Mouse (Mus musculus) T-helper 1 cell (primary cell): ENCODE data around the gene Adamts18.

Source experiments
- in situ Hi-C: fragments of 300-600 bp; cut with MboI, MseI; formaldehyde crosslinking; loops from one replicate; pipeline ENCODE4 v1.15.1; 2025; ENCODE audit warnings: high pct_unique_total_duplicates

Gene Adamts18

GRCm38 (mm10) chr8:113848653-113849135, at the start of gene Adamts18:
Gene Adamts18 (minus strand): TSS chr8:113848738.
- in situ Hi-C loops, result no loop called here

GRCm38 (mm10) chr8:113896446-113896845, 47.9 kb upstream of the Adamts18 start:
- in situ Hi-C loops, result no loop called here

DNA sequence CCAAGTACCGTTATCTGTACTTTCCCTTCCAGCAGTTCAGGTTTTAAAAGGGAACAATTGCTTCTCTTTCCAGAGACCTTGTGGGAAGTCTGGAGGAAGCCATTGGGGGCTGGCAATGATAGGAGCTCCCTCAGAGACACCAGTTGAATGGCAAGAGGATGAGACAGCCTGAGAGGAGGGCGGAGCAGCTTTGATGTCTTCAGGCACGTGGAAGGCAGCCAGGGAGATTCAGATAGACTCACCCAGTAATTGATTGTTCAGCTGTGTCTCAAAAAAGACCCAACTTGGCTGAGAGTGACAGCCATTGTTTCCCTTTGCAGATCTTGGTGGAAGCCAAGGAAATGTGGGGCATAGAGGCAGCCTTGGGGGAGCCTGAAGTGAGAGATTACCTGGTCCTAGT, 42.8 kb upstream of the Adamts18 start:
- in situ Hi-C loops, result no loop called here

DNA sequence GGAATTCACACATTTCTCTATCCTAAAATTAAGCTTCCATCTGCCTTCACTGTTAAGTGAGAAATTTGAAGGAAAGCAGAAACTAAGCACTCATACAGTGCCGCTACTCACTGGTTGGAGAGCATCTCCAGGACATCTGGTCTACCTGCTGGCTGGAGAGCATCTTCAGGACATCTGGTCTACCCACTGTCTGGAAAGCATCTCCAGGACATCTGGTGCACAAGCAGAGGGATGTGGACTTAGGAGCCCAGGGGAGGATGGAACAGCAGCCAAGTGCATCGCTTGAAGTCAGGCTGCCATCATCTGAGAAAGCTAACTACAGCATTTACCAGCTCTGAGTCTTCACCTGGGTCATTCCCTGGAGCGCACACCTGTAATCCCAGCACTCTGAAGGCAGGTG, 38.0 kb upstream of the Adamts18 start:
- in situ Hi-C loops, result no loop called here

- in situ Hi-C loops, result no loop called here
Measured at GRCm38 (mm10) chr8:113885101-113885500, 36.6 kb upstream of the Adamts18 start.

- in situ Hi-C loops, result no loop called here
Measured at GRCm38 (mm10) chr8:113883994-113884393, 35.5 kb upstream of the Adamts18 start.

GRCm38 (mm10) chr8:113882558-113882957, 34.0 kb upstream of the Adamts18 start:
- in situ Hi-C loops, result no loop called here

DNA sequence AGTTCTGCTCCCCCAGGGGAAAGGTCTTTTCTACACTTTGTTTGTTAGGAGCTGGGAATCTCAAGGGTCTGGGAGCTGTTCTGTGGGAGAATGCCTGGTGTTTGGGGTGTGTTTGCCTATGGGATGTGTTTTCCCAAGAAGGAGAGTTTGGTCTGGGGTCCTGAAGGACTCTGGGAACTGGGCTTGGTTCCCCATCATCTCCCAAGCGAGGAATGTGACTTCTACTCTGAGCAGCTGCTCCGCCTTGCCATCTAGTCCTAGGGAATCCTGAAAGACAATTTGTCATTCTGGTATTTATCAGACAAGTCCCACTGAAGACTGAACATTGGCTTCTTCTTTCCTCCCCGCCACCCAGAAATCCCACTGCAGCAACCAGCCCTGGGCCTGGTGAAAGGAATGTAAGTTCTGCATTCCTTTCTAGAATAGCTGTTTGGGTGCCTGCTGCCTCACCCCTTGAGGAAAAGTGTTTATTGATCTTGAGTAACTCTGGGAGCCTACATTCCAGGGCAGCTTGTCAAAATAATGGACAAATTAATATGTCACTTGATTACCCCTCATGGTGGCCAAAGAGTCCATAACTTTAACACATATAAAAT, 30.0 kb upstream of the Adamts18 start:
- in situ Hi-C loops, result no loop called here

DNA sequence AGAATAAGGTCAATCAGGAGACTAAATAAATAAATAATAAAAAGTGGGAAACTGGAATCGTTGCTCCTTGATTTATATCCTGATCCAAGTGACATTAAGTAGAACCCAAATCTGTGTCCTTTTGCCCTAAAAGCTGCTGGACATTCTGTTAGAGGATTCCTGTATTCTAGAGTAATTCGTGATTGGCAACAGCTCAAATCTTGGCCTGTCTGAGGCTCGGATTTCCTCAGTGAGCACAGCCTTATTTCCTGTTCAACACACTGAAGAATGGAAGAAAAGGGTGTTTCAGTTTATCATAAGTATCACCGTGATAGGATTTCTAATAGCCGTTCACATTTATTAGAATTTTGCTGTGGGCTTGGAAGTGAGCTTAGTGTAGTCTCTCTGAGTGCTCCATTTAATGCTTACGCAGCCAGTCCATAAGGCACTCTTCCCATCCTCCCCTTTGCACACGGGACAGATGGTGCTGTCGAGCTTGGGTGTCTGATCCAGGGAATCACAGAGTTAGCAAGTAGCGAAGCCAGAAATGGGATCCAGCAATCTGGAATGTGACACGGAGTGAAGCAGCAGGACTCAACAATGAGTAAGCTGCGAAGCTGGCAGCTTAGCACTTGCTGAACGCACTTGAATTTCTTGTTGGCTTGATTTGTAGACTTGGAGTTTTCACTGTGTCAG, 25.0 kb upstream of the Adamts18 start:
- in situ Hi-C loops, result no loop called here

GRCm38 (mm10) chr8:113872436-113872835, 23.9 kb upstream of the Adamts18 start:
- in situ Hi-C loops, result no loop called here

- in situ Hi-C loops, result no loop called here
Measured at GRCm38 (mm10) chr8:113866530-113866929, 18.0 kb upstream of the Adamts18 start.

DNA sequence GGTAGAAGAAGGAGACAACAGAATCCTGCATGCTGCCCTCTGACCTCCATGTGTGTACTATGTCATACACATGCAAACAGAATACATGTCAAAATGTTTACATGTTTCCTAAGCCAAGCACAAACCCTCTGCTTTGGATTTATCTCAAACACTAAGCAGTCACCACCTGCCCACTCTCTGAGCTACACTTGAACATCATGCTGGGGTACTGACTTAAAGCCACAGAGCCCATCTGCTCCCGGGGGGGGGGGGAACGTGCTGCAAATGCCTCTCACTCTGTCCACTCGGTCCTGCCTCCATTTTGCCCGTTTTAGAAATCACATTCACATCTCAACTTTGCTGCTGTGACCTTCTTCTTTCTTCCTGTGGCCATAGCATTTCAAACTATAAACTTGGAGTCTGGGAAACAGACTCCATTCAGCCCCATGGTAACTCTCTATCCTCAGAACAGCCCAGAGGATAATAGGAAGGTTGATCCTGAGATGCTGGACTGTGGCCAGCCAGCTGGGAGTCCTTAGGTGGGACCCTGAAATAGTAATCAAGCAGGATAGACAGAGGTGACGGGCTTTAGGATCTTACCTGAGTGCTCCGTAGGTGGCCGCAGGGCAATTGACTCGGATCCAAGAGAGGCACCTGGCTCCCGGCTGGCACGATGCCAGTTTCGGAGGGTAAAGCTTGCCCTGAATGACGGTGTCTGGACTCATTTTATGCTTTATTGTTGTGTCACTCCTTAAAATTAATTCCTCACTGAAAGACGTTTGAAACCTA, 17.0 kb upstream of the Adamts18 start:
- in situ Hi-C loops, result no loop called here

GRCm38 (mm10) chr8:113859890-113860683, 11.5 kb upstream of the Adamts18 start:
- in situ Hi-C loops, result no loop called here

DNA sequence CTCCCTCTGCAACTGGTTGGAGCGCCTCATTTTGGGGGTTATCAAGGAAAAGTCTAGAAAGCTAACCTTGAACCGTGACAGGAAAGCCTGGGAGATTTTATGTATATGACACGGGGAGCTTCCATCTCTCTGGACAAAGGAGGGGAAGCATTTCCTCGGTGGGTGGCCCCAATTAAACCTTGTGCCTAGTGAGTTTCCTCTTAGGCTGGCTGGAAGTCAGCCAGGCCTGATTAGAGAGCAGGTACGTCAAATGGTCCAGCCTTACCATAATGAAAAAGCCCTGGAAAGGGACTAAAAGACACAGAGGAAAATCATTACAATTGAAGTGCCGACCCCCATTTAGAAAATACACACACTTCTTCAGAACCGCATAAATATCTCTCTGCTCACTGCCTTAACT, 10.3 kb upstream of the Adamts18 start:
- in situ Hi-C loops, result no loop called here

DNA sequence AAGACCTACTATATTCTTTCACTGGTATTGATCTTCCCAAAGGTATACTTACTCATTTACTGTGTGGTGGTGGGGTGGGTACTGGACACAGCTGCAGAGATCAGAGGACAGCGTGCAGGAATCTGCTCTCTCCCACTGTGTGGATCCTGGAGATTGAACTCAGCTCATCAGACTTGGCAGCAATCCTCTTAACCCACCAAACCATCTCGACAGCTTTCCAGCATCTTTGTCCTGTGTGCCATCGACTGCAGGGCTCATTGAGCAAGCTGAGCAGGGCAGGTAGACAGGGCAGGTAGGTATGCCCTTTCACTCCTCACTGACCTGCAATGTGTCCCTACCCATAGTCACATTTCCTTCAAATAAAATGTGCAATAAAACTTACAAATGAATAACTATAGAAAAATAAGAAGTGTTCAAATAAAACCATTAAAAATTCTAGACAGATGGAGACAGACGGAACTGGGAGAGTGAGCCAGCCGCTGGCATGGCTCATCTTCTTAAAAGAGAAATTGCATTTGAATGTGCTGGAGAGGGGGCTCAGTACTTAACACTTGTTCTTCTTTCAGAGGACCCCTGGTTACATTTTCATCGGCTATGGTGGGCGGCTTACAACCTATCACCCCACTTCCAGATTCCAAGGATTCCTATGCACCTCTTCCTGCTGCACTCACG, 6.2 kb upstream of the Adamts18 start:
- in situ Hi-C loops, result no loop called here

- in situ Hi-C loops, result no loop called here
Measured at GRCm38 (mm10) chr8:113853714-113854113, 5.2 kb upstream of the Adamts18 start.

- in situ Hi-C loops, result no loop called here
Measured at GRCm38 (mm10) chr8:113851655-113852054, 3.1 kb upstream of the Adamts18 start.

- in situ Hi-C loops, result no loop called here
Measured at GRCm38 (mm10) chr8:113848081-113848652, 371 bp downstream of the Adamts18 start.

- in situ Hi-C loops, result no loop called here
Measured at GRCm38 (mm10) chr8:113847606-113848080, 895 bp downstream of the Adamts18 start.

DNA sequence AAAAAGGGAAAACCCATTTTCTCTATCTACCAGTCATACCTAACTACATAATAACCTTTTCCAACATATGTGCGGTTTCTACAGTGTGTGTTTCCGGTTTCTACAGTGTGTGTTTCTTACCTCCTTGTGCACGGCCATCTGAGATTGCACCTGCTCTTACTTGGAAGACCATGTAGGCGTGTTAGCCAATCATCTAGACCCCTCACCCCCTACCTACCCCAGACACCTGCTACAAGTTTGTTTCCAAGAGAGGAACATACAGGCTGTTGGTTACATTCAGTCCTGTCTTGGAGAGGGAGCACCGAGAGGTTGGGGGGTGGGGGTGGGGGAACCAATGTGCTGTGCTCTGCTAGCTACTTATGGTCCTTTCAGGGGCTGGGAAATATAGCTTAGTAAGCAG, 1.9 kb downstream of the Adamts18 start:
- in situ Hi-C loops, result no loop called here

DNA sequence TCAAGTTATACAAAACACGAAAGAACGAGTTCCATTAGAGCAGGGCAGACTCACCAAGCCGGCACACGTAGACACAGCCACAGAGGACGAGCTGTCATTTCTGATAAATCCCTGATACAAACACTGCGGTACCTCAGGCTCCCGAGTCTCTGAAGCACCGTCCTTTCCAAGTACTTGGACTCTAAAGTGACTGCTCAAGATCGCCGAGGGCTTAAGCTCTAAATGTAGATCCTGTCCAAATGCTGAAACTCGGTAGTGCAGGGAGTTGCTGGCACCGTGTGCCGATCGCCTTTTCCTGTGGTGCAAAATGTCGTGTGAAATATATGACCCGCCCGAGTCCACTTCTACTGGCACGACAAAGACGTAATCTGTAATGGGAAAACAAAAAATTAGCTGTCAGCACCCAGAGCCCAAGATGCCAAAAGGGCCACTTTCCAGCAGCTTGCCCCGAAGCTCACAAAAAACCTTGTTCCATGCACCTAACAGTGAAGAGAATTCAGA, 3.7 kb downstream of the Adamts18 start:
- in situ Hi-C loops, result no loop called here
